Mouse (Mus musculus): ENCODE measurements around the gene Crispld2. TPM values are rescaled to one million over a fixed set of nuclear protein-coding genes. Genes with fewer than 3 reads are reported as not detected.

Gene Crispld2
- total and polyA plus RNA-seq, 3 experiments, result 1.7 to 2.2 TPM; not detected in 1

GRCm38 (mm10) chr8:120051006-120051405 lies 58.8 kb downstream of the Crispld2 start:
- TF ChIP-seq TCF12 (IDR thresholded peaks at IDR 0.05; ENCODE audit: low read depth, low read length), result no peak
- TF ChIP-seq USF1 (IDR thresholded peaks at IDR 0.05; ENCODE audit: low read depth, low read length), result no peak
- TF ChIP-seq NRF1 (IDR thresholded peaks at IDR 0.05; ENCODE audit: insufficient read depth, low read depth, low read length, poor library complexity, severe bottlenecking), result no peak
- TF ChIP-seq E2F4 (IDR thresholded peaks at IDR 0.05; ENCODE audit: borderline replicate concordance, low read depth, low read length), result no peak
- no peak for TF ChIP-seq EP300 (IDR thresholded peaks at IDR 0.05; ENCODE audit: low read depth in 1 of 2, low read length in 2 of 2)
- no peak for TF ChIP-seq USF2 (IDR thresholded peaks at IDR 0.05; ENCODE audit: borderline replicate concordance in 1 of 2, insufficient read depth in 1 of 2, low read depth in 1 of 2, low read length in 2 of 2)
- no peak for TF ChIP-seq MEF2A (IDR thresholded peaks at IDR 0.05; ENCODE audit: extremely low read depth, insufficient replicate concordance, low read depth, low read length, poor library complexity, severe bottlenecking)
- TF ChIP-seq ETS1 (IDR thresholded peaks at IDR 0.05; ENCODE audit: low read depth, low read length), result no peak
- TF ChIP-seq ZMIZ1 (IDR thresholded peaks at IDR 0.05; ENCODE audit: low read depth, low read length), result no peak
- no peak for TF ChIP-seq HCFC1 (IDR thresholded peaks at IDR 0.05; ENCODE audit: low read depth, low read length)
- no peak for TF ChIP-seq MAFK (IDR thresholded peaks at IDR 0.05; ENCODE audit: borderline replicate concordance, low read depth, low read length)
- no peak for TF ChIP-seq NELFE (IDR thresholded peaks at IDR 0.05; ENCODE audit: low read depth, low read length)
- no peak for TF ChIP-seq RCOR1 (IDR thresholded peaks at IDR 0.05; ENCODE audit: low read depth, low read length)
- no peak for TF ChIP-seq POLR2A (IDR thresholded peaks at IDR 0.05; ENCODE audit: control insufficient read depth in 1 of 2, insufficient read depth in 1 of 2, low read depth in 1 of 2, low read length in 2 of 2, poor library complexity in 1 of 2)
- no peak for TF ChIP-seq KAT2A (conservative IDR thresholded peaks at IDR 0.05; ENCODE audit: low read depth, low read length)
- TF ChIP-seq MYB (IDR thresholded peaks at IDR 0.05; ENCODE audit: low read depth, low read length), result no peak
- no peak overlapping the region for H3K4me3 ChIP-seq (ENCODE audit: control insufficient read depth in 1 of 2, insufficient read depth in 1 of 2, low read depth in 2 of 2, low read length in 2 of 2)
- no peaks in the 10 kb centered on the region for H3K9me3 ChIP-seq (replicated peaks; ENCODE audit: insufficient read depth, low read length)
- no peak for DNase-seq (ENCODE audit: low read depth, low spot score)
- H3K36me3 ChIP-seq (ENCODE audit: control insufficient read depth in 1 of 2, insufficient read depth in 2 of 2, low read length in 2 of 2), result no peaks in the 10 kb centered on the region
- H3K27ac ChIP-seq (ENCODE audit: control insufficient read depth, low read depth, low read length), result no peak overlapping the region
- H3K79me2 ChIP-seq (ENCODE audit: control insufficient read depth, insufficient read depth, low read length, poor library complexity), result no peaks in the 10 kb centered on the region
- H3K9ac ChIP-seq (ENCODE audit: control insufficient read depth, low read depth, low read length, poor library complexity, severe bottlenecking), result no peak overlapping the region
- no peaks in the 10 kb centered on the region for H3K27me3 ChIP-seq (ENCODE audit: control insufficient read depth in 1 of 2, insufficient read depth in 2 of 2, low read length in 2 of 2)
- no peaks in the 10 kb centered on the region for H3K4me1 ChIP-seq (ENCODE audit: control insufficient read depth in 1 of 2, insufficient read depth in 2 of 2, low read length in 2 of 2)

- Histone ChIP-seq H3K9me3 (replicated peaks; ENCODE audit: insufficient read depth, low read length) (no peaks in the 10 kb centered on the region), H3K4me3 (ENCODE audit: control insufficient read depth in 1 of 2, insufficient read depth in 1 of 2, low read depth in 2 of 2, low read length in 2 of 2) (no peak overlapping the region), H3K27me3 (ENCODE audit: control insufficient read depth in 1 of 2, insufficient read depth in 2 of 2, low read length in 2 of 2) (no peaks in the 10 kb centered on the region), H3K27ac (ENCODE audit: control insufficient read depth, low read depth, low read length) (no peak overlapping the region), H3K4me1 (ENCODE audit: control insufficient read depth in 1 of 2, insufficient read depth in 2 of 2, low read length in 2 of 2) (no peaks in the 10 kb centered on the region), H3K79me2 (ENCODE audit: control insufficient read depth, insufficient read depth, low read length, poor library complexity) (no peaks in the 10 kb centered on the region), H3K9ac (ENCODE audit: control insufficient read depth, low read depth, low read length, poor library complexity, severe bottlenecking) (no peak overlapping the region), H3K36me3 (ENCODE audit: control insufficient read depth in 1 of 2, insufficient read depth in 2 of 2, low read length in 2 of 2) (no peaks in the 10 kb centered on the region)
- no peak for TF ChIP-seq CTCF (IDR thresholded peaks at IDR 0.05 in 2 of 3, conservative IDR thresholded peaks at IDR 0.05 in 1 of 3; ENCODE audit: control insufficient read depth in 1 of 3, insufficient read depth in 1 of 3, low read depth in 2 of 3, low read length in 3 of 3, poor library complexity in 1 of 3, severe bottlenecking in 1 of 3)
- no peak for TF ChIP-seq RCOR1 (IDR thresholded peaks at IDR 0.05; ENCODE audit: low read depth, low read length)
- DNase-seq (ENCODE audit: low read depth, low spot score), result no peak
These were observed 59.7 kb downstream of the Crispld2 start for GRCm38 (mm10) chr8:120051908-120052307.

All from MEL (cell line).